Mouse (Mus musculus) natural killer cell, adult 2 months (primary cell): ENCODE results near the gene Casp1.

Source experiments
- DNase-seq, 2 experiments: peaks; one replicate each; pipeline ENCODE4 v3.0.0; 2022; ENCODE audit warnings: low spot score in 2 of 2

Casp1 gene

GRCm38 (mm10) chr9:5298329-5299131, at the start of gene Casp1:
Gene Casp1, plus strand, starts transcription at chr9:5298517.
- DNase-seq: peak; percentile 24 to 31

GRCm38 (mm10) chr9:5263951-5264475, 34.3 kb upstream of the Casp1 start:
- DNase-seq: no peak

GRCm38 (mm10) chr9:5270274-5270673, 28.0 kb upstream of the Casp1 start:
- DNase-seq: no peak

- DNase-seq: no peak
Observed at GRCm38 (mm10) chr9:5270884-5271283, 27.4 kb upstream of the Casp1 start.

DNA sequence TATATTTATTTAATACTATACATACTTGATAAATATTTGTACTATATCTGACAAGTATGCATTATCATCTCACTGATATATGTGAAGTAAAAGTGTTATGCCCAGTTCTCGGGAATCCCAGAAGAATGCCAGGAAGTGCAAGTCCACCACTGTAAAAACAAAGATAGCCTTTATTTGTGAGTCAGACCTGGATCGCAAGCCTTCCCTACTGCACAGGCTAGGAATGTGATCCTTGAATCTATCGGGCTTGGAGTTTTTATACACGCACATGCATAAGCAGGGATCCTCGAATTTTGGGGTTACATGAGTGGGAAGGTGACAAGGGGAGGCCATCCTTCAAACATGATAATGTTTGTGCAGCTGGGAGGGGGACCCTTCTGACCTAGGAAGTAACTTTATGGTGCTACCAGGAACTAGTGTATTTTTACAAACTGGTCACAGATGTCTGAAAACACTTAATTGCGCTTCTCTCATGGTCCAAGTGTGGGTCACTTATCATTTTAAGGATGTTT, 26.9 kb upstream of the Casp1 start:
- DNase-seq: no peak

DNA sequence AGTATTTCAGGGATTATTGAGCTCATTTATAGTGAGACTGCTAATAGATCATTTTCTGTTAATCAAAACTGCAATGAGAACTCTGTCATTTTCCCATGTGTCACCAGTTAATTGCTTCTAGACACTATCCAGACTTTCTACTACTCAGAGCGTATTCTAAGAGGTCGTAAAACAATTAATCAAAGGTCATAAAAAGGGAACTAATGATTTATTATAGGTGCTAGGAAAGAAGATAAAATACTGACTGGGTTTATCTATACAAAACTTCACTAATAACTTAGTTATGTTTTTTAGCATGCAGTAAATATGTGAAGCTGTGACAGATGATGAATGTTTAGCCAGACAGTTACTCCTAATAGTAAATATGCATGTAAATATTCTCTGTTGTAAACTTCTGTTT, 12.2 kb upstream of the Casp1 start:
- DNase-seq: no peak

DNA sequence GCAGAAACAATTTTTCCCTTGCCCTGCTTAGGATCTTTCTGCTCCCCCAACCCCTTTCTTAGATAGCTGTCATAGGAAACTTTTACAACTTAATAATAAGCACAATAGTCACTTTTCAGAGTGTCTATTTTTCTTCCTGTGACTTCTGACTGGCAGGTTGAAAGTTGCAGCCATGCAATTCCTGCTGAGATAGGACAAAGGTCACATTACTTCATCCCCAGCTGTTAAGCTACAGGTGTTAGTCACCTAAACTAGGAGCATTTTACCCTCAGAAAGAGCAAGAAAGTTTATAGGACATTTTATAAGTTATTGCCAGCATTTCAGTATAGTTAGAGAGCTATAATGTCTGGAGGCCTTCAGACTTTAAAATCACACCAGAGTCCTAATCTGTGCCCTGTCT, 11.7 kb upstream of the Casp1 start:
- no peak for DNase-seq

DNA sequence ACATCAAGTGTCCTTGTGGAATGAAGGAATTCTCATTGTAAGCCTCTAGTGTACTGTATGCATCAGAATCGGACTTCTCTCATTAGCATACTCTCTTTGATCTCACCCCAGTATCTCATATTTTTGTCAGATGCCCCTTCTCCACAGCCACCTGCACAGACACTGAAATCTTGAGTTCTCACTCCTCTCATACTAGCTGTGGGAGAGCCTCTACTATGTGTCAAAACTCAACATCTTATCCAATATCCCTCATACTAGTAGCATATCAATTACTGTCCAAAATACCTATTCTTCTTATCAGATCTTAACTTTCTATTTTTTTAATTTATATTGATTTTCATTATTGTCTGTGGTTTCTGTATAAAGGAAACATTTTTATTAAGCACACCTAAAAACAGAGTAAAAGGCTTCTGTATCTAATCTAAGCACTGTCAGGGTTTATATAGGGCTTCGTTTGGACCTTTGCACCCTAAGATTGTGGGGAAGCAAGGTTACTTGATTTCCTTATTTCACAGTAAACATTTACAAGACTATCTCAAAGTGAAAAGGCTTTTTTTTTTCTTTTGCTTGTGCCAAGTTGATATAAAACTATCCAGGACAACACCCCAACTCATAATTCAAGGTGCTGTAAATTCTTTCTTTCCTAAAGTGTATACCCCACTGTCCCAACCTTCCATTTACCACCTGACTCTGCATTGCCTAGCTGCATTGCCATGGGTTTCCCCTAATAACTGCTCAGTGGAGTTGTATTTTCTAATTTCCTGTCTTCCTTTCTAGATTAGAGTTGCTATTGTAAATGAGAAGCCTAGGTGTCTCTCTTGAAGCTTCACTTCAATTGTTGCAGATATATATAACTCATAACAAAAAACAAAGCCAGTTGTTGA, 1.7 kb upstream of the Casp1 start:
- DNase-seq: no peak

DNA sequence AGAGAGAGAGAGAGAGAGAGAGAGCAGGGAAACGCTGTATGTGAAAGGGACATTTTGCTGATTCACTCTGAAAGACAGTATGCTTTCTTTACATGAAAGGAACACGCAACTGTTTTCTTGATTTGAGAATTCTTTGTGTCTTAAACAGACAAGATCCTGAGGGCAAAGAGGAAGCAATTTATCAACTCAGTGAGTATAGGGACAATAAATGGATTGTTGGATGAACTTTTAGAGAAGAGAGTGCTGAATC, 740 bp downstream of the Casp1 start:
- DNase-seq: no peak

DNA sequence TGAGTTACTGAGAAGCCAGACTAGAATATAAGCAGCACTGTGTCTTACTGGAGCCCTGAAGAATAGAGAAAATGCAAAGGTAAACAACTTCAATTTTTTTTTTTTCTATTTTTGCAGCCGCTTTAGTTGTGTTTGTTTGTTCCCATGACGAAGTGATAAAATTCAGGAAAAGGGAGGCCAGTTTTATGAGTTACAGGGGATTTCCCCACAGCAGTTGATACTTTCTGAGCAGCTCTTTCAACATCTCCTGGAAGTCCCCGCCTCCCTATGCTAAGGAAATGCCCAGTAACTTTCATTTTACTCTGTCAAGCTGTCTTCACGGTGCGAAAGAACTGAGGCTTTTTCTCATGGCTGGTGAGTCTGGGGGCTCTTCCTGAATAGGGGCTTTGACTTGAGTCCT, 10.2 kb downstream of the Casp1 start, which contains the start of gene Casp4:
Casp4 (plus strand) TSS at position 268 of the 400 bp plus-strand sequence.
- peak; percentile 50 to 71 for DNase-seq

DNA sequence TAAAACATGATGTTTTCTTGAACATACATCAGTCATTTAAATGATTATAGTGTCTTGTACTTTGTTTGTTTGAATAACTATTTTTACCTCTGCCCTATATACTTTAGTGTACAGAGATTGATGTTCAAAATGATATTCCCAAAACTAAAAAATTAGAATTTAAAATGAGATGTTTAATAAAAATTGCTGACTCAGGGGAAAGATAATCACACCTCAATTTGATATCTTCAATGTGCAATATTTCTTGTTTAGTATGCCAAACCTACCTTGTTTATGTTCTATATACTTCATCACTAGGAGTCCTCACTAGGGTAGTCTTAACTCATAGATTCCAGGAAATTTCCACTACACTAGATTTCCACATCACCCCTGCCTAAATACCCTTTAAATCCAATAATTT, 11.8 kb downstream of the Casp1 start:
- DNase-seq: no peak

GRCm38 (mm10) chr9:5311435-5311834, 13.1 kb downstream of the Casp1 start:
- DNase-seq: peak; percentile 14 to 31

GRCm38 (mm10) chr9:5328204-5328603, 29.9 kb downstream of the Casp1 start:
- no peak for DNase-seq

GRCm38 (mm10) chr9:5332441-5332840, 34.1 kb downstream of the Casp1 start:
- no peak for DNase-seq

- DNase-seq: no peak
Observed at GRCm38 (mm10) chr9:5333422-5333821, 35.1 kb downstream of the Casp1 start.

DNA sequence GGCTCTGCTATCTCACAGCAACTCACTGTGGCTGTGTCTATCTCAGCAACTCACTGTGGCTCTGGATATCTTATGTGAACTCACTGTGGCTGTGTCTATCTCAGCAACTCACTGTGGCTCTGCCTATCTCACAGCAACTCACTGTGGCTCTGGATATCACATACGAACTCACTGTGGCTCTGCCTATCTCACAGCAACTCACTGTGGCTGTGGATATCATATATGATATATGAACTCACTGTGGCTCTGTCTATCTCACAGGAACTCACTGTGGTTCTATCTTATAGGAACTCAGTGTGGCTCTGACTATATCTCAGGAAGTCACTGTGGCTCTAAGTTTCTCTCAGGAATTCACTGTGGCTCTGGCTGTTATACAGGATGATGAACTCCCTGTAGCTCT, 44.8 kb downstream of the Casp1 start:
- DNase-seq: no peak

DNA sequence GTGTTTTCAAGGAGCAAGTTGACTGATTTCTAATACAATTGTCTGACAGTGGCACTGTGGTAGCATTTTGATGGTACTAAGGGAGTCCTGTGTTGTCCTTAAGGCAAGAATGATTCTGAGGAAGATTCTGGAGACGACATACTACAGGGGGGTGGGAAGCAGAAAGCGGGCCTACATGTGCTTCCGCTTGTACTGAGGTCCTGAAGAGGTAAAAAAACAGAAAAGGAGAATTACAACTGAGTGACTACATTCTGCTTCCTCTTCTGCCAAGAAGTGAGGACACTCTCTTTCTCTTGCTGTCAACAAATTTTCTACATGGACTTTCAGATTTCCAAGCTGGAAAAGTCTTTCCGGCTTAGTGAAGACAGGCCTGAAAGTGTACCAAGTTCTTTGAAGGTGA, 45.8 kb downstream of the Casp1 start:
- no peak for DNase-seq

DNA sequence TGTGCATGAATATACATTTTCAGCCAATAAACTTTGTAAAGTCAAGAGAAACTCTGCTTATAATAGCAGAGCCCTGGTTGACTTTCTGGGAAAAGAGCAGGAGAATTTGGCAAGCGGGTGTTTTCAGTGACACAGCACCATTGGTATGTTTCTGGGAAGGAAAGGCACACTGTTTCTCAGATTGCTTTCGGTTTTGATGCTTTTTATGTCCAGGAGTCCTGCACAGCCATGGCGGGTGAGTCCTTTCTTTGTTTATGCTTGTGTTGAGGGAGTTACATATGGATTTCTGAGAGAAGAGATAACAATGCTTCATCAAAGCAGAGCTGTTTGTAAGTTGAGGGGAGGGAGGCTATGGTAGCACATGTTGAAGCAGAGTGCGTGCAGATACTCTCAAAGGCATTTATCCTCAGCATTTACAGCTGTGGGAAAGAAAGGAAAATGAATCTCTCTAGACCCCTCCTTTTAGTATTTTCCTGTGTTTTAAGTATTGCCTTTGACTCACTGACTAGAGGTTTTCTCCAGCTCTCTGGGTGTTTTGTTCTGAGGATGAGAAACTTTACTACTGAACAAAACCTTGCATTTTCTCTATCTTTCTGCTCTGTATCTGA, 47.1 kb downstream of the Casp1 start, which contains the start of gene Casp12:
Casp12 (plus strand) TSS at position 140 of the 608 bp plus-strand sequence.
- no peak for DNase-seq

DNA sequence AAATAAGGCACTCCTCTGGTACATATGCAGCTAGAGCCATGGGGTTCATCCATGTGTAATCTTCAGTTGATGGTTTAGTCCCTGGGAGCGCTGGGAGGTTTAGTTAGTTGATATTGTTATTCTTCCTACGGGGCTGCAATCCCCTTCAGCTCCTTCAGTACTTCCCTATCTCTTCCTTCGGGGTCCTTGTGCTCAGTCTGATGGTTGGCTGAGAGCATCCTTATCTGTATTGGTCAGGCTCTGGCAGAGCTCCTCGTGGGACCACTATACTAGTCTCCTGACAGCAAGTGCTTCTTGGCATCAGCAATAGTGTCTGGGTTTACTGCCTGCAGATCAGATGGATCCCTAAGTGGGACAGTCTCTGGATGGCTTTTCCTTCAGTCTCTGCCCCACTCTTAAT, 49.1 kb downstream of the Casp1 start:
- no peak for DNase-seq

DNA sequence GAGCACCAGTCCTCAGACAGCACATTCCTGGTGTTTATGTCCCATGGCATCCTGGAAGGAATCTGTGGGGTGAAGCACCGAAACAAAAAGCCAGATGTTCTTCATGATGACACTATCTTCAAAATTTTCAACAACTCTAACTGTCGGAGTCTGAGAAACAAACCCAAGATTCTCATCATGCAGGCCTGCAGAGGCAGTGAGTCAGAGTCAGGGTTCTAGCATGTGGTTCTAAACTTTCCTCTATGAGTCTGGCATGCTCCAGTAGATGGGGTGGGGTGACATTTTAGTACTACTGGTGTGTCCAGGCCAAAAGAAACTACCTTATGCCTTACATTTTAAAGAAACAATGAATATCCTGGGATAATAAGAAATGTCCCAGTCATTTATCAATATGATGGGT, 55.4 kb downstream of the Casp1 start:
- DNase-seq: no peak

DNA sequence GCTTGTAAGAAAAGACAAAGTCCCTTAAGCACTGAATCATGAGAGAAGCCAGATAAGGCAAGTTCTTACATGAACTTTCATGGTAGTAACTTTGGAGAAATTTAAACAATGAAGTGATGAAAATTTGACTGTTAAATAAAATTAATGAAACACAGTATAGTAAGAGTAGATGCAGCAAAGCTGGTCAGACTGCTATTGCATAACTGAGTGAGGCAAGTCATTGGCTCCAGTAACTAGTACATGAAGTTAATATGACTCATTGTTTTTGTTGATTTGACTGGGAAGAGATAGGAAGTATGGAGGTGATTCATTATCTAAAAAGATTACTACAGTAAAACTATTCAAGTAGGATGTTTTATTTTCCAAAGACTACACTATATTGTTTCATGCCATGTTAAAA, 58.5 kb downstream of the Casp1 start:
- no peak for DNase-seq
